Mouse (Mus musculus): Measurements from ENCODE around the gene Ptgir. TPM values are rescaled to one million over a fixed set of nuclear protein-coding genes. Genes with fewer than 3 reads are reported as not detected.
A peak's percentile ranks its signal among the peaks of the same experiment; 100 is the strongest.

The Ptgir gene
- total and polyA plus RNA-seq, 2 experiments from 2014 or later, result 0.11 TPM

GRCm38 (mm10) chr7:16955712-16956111, 49.4 kb downstream of the Ptgir start:
- H3K4me2 ChIP-seq (ENCODE audit: low read depth, low read length, poor library complexity, severe bottlenecking), result no peak overlapping the region
- H3K9me3 ChIP-seq (ENCODE audit: low read length), result no peaks in the 10 kb centered on the region
- H3K4me3 ChIP-seq (ENCODE audit: low read depth, low read length), result no peak overlapping the region
- H3K27me3 ChIP-seq (ENCODE audit: insufficient read depth, low read length), result no peaks in the 10 kb centered on the region
- no peak for TF ChIP-seq CTCF (IDR thresholded peaks at IDR 0.05)
- H3K36me3 ChIP-seq (ENCODE audit: insufficient read depth, low read length), result no peaks in the 10 kb centered on the region
- no peak for DNase-seq (ENCODE audit: low spot score)
- H3K27ac ChIP-seq (ENCODE audit: low read depth, low read length), result peak overlapping the region; percentile 65; the same call in 1 of the 2 replicates
- peaks cover 10% of the 10 kb centered on the region for H3K4me1 ChIP-seq (ENCODE audit: insufficient read depth, low read length)
- 65% methylated on average over 4 of the region's 4 CpGs for WGBS
- ATAC-seq (ENCODE audit: low FRiP score), result no peak
- no peak overlapping the region for H3K9ac ChIP-seq (replicated peaks; ENCODE audit: low read length, poor library complexity, severe bottlenecking)

- WGBS, result 21% methylated on average over 15 of the region's 15 CpGs
- peaks cover 15% of the 10 kb centered on the region for H3K4me1 ChIP-seq (ENCODE audit: insufficient read depth, low read length)
- ATAC-seq (ENCODE audit: low FRiP score) (peak; percentile 63), DNase-seq (ENCODE audit: low spot score) (peak; percentile 84)
- H3K9me3 ChIP-seq (ENCODE audit: low read length), result no peaks in the 10 kb centered on the region
- H3K27ac ChIP-seq (ENCODE audit: low read depth, low read length), result peak overlapping the region; percentile 88
- TF ChIP-seq CTCF (IDR thresholded peaks at IDR 0.05), result no peak
- H3K36me3 ChIP-seq (ENCODE audit: insufficient read depth, low read length), result no peaks in the 10 kb centered on the region
- no peak overlapping the region for H3K4me3 ChIP-seq (ENCODE audit: low read depth, low read length)
- 0 out of 2 replicates have a peak overlapping the region, but pooled peaks have one; percentile 24 for H3K4me2 ChIP-seq (ENCODE audit: low read depth, low read length, poor library complexity, severe bottlenecking)
- H3K27me3 ChIP-seq (ENCODE audit: insufficient read depth, low read length), result no peaks in the 10 kb centered on the region
- 0 out of 2 replicates have a peak overlapping the region, but pooled peaks have one; percentile 3 for H3K9ac ChIP-seq (replicated peaks; ENCODE audit: low read length, poor library complexity, severe bottlenecking)
These were observed 50.3 kb downstream of the Ptgir start for GRCm38 (mm10) chr7:16956410-16957265.

GRCm38 (mm10) chr7:16959539-16960187, 53.4 kb downstream of the Ptgir start, which contains the start of gene Pnmal1:
Gene Pnmal1 (plus strand): TSS chr7:16959679.
- Histone ChIP-seq H3K4me1 (ENCODE audit: insufficient read depth, low read length) (peaks cover 15% of the 10 kb centered on the region), H3K27ac (ENCODE audit: low read depth, low read length) (peak within 1 kb of the TSS; percentile 91), H3K36me3 (ENCODE audit: insufficient read depth, low read length) (no peaks in the 10 kb centered on the region), H3K4me2 (ENCODE audit: low read depth, low read length, poor library complexity, severe bottlenecking) (peak within 1 kb of the TSS; percentile 74), H3K4me3 (ENCODE audit: low read depth, low read length) (peak within 1 kb of the TSS; percentile 42), H3K9me3 (ENCODE audit: low read length) (no peaks in the 10 kb centered on the region), H3K9ac (replicated peaks; ENCODE audit: low read length, poor library complexity, severe bottlenecking) (peak within 1 kb of the TSS; percentile 66), H3K27me3 (ENCODE audit: insufficient read depth, low read length) (no peaks in the 10 kb centered on the region)
- ATAC-seq (ENCODE audit: low FRiP score) (peak; percentile 90), DNase-seq (ENCODE audit: low spot score) (peak; percentile 98)
- TF ChIP-seq CTCF (IDR thresholded peaks at IDR 0.05), result no peak
- 2% methylated on average over 17 of the region's 17 CpGs for WGBS

Other genes with a start within 250 kb of the Ptgir start
- not detected in 2 replicates for gene Ceacam15, start 230.8 kb upstream of the Ptgir start, total RNA-seq (2014; rRNA removed)
- gene Ceacam15, start 230.8 kb upstream of the Ptgir start, polyA plus RNA-seq (2015; fragmentation: Nextera tagmentation; extraction: Ambion mirVana), result not detected in 2 replicates
- not detected in 2 replicates for gene Ceacam9, start 184.6 kb upstream of the Ptgir start, total RNA-seq (2014; rRNA removed)
- gene Ceacam9, start 184.6 kb upstream of the Ptgir start, polyA plus RNA-seq (2015; fragmentation: Nextera tagmentation; extraction: Ambion mirVana), result 0.21 and 0.39 TPM in 2 replicates
- gene Ap2s1, start 168.1 kb upstream of the Ptgir start, total RNA-seq (2014; rRNA removed), result 516 and 573 TPM in 2 replicates
- gene Ap2s1, start 168.1 kb upstream of the Ptgir start, polyA plus RNA-seq (2015; fragmentation: Nextera tagmentation; extraction: Ambion mirVana), result 556 and 589 TPM in 2 replicates
- gene Slc1a5, start 125.2 kb upstream of the Ptgir start, total RNA-seq (2014; rRNA removed), result 15.2 and 20.1 TPM in 2 replicates
- gene Slc1a5, start 125.2 kb upstream of the Ptgir start, polyA plus RNA-seq (2015; fragmentation: Nextera tagmentation; extraction: Ambion mirVana), result 8.9 and 9.2 TPM in 2 replicates
- 252 and 291 TPM in 2 replicates for gene Strn4, start 90.6 kb upstream of the Ptgir start, total RNA-seq (2014; rRNA removed)
- 156 and 165 TPM in 2 replicates for gene Strn4, start 90.6 kb upstream of the Ptgir start, polyA plus RNA-seq (2015; fragmentation: Nextera tagmentation; extraction: Ambion mirVana)
- 81.4 and 85.9 TPM in 2 replicates for gene Fkrp, start 89.8 kb upstream of the Ptgir start, total RNA-seq (2014; rRNA removed)
- gene Fkrp, start 89.8 kb upstream of the Ptgir start, polyA plus RNA-seq (2015; fragmentation: Nextera tagmentation; extraction: Ambion mirVana), result 50.0 and 53.5 TPM in 2 replicates
- 3.2 and 4.9 TPM in 2 replicates for gene Prkd2, start 63.6 kb upstream of the Ptgir start, total RNA-seq (2014; rRNA removed)
- 3.9 TPM in 2 replicates for gene Prkd2, start 63.6 kb upstream of the Ptgir start, polyA plus RNA-seq (2015; fragmentation: Nextera tagmentation; extraction: Ambion mirVana)
- 86.0 and 107 TPM in 2 replicates for gene Dact3, start 31.2 kb upstream of the Ptgir start, total RNA-seq (2014; rRNA removed)
- gene Dact3, start 31.2 kb upstream of the Ptgir start, polyA plus RNA-seq (2015; fragmentation: Nextera tagmentation; extraction: Ambion mirVana), result 7.5 and 7.7 TPM in 2 replicates
- gene Gng8, start 14.7 kb upstream of the Ptgir start, total RNA-seq (2014; rRNA removed), result 1.9 and 5.2 TPM in 2 replicates
- gene Gng8, start 14.7 kb upstream of the Ptgir start, polyA plus RNA-seq (2015; fragmentation: Nextera tagmentation; extraction: Ambion mirVana), result 12.3 and 15.9 TPM in 2 replicates
- 1,835 and 1,985 TPM in 2 replicates for gene Calm3, start 17.6 kb downstream of the Ptgir start, total RNA-seq (2014; rRNA removed)
- gene Calm3, start 17.6 kb downstream of the Ptgir start, polyA plus RNA-seq (2015; fragmentation: Nextera tagmentation; extraction: Ambion mirVana), result 467 and 471 TPM in 2 replicates
- gene Pnmal2, start 38.2 kb downstream of the Ptgir start, total RNA-seq (2014; rRNA removed), result 155 and 174 TPM in 2 replicates
- gene Pnmal2, start 38.2 kb downstream of the Ptgir start, polyA plus RNA-seq (2015; fragmentation: Nextera tagmentation; extraction: Ambion mirVana), result 180 and 187 TPM in 2 replicates
- 41.2 and 54.0 TPM in 2 replicates for gene Pnmal1, start 53.2 kb downstream of the Ptgir start, total RNA-seq (2014; rRNA removed)
- 64.8 and 65.2 TPM in 2 replicates for gene Pnmal1, start 53.2 kb downstream of the Ptgir start, polyA plus RNA-seq (2015; fragmentation: Nextera tagmentation; extraction: Ambion mirVana)
- gene Gm42372, start 76.6 kb downstream of the Ptgir start, total RNA-seq (2014; rRNA removed), result 48.8 and 49.0 TPM in 2 replicates
- gene Gm42372, start 76.6 kb downstream of the Ptgir start, polyA plus RNA-seq (2015; fragmentation: Nextera tagmentation; extraction: Ambion mirVana), result 9.0 and 9.2 TPM in 2 replicates
- gene Ccdc8, start 86.2 kb downstream of the Ptgir start, total RNA-seq (2014; rRNA removed), result 5.5 and 5.8 TPM in 2 replicates
- 2.0 and 2.5 TPM in 2 replicates for gene Ccdc8, start 86.2 kb downstream of the Ptgir start, polyA plus RNA-seq (2015; fragmentation: Nextera tagmentation; extraction: Ambion mirVana)
- gene Ppp5c, start 121.4 kb downstream of the Ptgir start, total RNA-seq (2014; rRNA removed), result 56.4 and 61.0 TPM in 2 replicates
- 144 and 145 TPM in 2 replicates for gene Ppp5c, start 121.4 kb downstream of the Ptgir start, polyA plus RNA-seq (2015; fragmentation: Nextera tagmentation; extraction: Ambion mirVana)
- gene Hif3a, start 155.9 kb downstream of the Ptgir start, total RNA-seq (2014; rRNA removed), result 13.6 and 16.9 TPM in 2 replicates
- gene Hif3a, start 155.9 kb downstream of the Ptgir start, polyA plus RNA-seq (2015; fragmentation: Nextera tagmentation; extraction: Ambion mirVana), result 2.0 and 2.7 TPM in 2 replicates
- gene Psg16, start 167.6 kb downstream of the Ptgir start, total RNA-seq (2014; rRNA removed), result 3.9 and 5.1 TPM in 2 replicates
- 6.8 and 7.6 TPM in 2 replicates for gene Psg16, start 167.6 kb downstream of the Ptgir start, polyA plus RNA-seq (2015; fragmentation: Nextera tagmentation; extraction: Ambion mirVana)
- gene Ceacam3, start 243.8 kb downstream of the Ptgir start, total RNA-seq (2014; rRNA removed), result 0.09 TPM in 1 of 2 replicates, not detected in the other
- gene Ceacam3, start 243.8 kb downstream of the Ptgir start, polyA plus RNA-seq (2015; fragmentation: Nextera tagmentation; extraction: Ambion mirVana), result 0.06 TPM in 1 of 2 replicates, not detected in the other

All from midbrain, postnatal 0 days (tissue).